Mouse (Mus musculus): ENCODE measurements at regions not wholly inside any gene's neighbourhood (a gene's known extent, or its start where the extent isn't known, plus 50 kb on each side); places are given as distances from the start of the nearest gene placed in this dataset.

GRCm38 (mm10) chr14:76307603-76308002, 107.2 kb upstream of the Tsc22d1 start:
- Histone ChIP-seq H3K36me3 (ENCODE audit: control insufficient read depth, insufficient read depth, low read length) (no peaks in the 10 kb centered on the region), H3K27me3 (replicated peaks; ENCODE audit: control insufficient read depth, insufficient read depth, low read length) (no peaks in the 10 kb centered on the region), H3K9ac (ENCODE audit: low read depth, low read length) (no peak overlapping the region), H3K27ac (ENCODE audit: low read depth, low read length) (no peak overlapping the region), H3K9me3 (ENCODE audit: control insufficient read depth, low read length) (no peaks in the 10 kb centered on the region), H3K4me1 (ENCODE audit: control insufficient read depth, insufficient read depth, low read depth, low read length) (peaks cover 5% of the 10 kb centered on the region; the same call in 1 of the 2 replicates), H3K4me3 (ENCODE audit: low read length) (no peak overlapping the region), H3K4me2 (ENCODE audit: low read length) (no peak overlapping the region)
- ATAC-seq, result no peak
- whole genome bisulfite sequencing, result 53% methylated on average over 2 of the region's 2 CpGs

- Histone ChIP-seq H3K4me2 (ENCODE audit: low read length) (peak overlapping the region; percentile 54), H3K27ac (ENCODE audit: low read depth, low read length) (peak overlapping the region; percentile 32; the same call in 1 of the 2 replicates), H3K9me3 (ENCODE audit: control insufficient read depth, low read length) (no peaks in the 10 kb centered on the region), H3K4me1 (ENCODE audit: control insufficient read depth, insufficient read depth, low read depth, low read length) (peaks cover 5% of the 10 kb centered on the region), H3K9ac (ENCODE audit: low read depth, low read length) (peak overlapping the region; percentile 42; the same call in 1 of the 2 replicates), H3K27me3 (replicated peaks; ENCODE audit: control insufficient read depth, insufficient read depth, low read length) (no peaks in the 10 kb centered on the region), H3K36me3 (ENCODE audit: control insufficient read depth, insufficient read depth, low read length) (no peaks in the 10 kb centered on the region), H3K4me3 (ENCODE audit: low read length) (peak overlapping the region; percentile 31)
- WGBS, result 19% methylated on average over 12 of the region's 12 CpGs
- no peak for ATAC-seq
These were observed 106.5 kb upstream of the Tsc22d1 start for GRCm38 (mm10) chr14:76308188-76308812.

- H3K36me3 ChIP-seq (ENCODE audit: control insufficient read depth, insufficient read depth, low read length), result no peaks in the 10 kb centered on the region
- no peak overlapping the region for H3K9ac ChIP-seq (ENCODE audit: low read depth, low read length)
- no peak overlapping the region for H3K4me2 ChIP-seq (ENCODE audit: low read length)
- no peaks in the 10 kb centered on the region for H3K9me3 ChIP-seq (ENCODE audit: control insufficient read depth, low read length)
- H3K27me3 ChIP-seq (replicated peaks; ENCODE audit: control insufficient read depth, insufficient read depth, low read length), result no peaks in the 10 kb centered on the region
- H3K4me3 ChIP-seq (ENCODE audit: low read length), result no peak overlapping the region
- ATAC-seq, result no peak
- H3K27ac ChIP-seq (ENCODE audit: low read depth, low read length), result no peak overlapping the region
- peaks cover 7% of the 10 kb centered on the region for H3K4me1 ChIP-seq (ENCODE audit: control insufficient read depth, insufficient read depth, low read depth, low read length)
- WGBS, result 81% methylated on average over 4 of the region's 4 CpGs
These were observed 105.2 kb upstream of the Tsc22d1 start for GRCm38 (mm10) chr14:76309606-76310005.

GRCm38 (mm10) chr14:76310278-76310677, 104.5 kb upstream of the Tsc22d1 start:
- Histone ChIP-seq H3K36me3 (ENCODE audit: control insufficient read depth, insufficient read depth, low read length) (no peaks in the 10 kb centered on the region), H3K9me3 (ENCODE audit: control insufficient read depth, low read length) (no peaks in the 10 kb centered on the region), H3K27ac (ENCODE audit: low read depth, low read length) (no peak overlapping the region), H3K27me3 (replicated peaks; ENCODE audit: control insufficient read depth, insufficient read depth, low read length) (no peaks in the 10 kb centered on the region), H3K4me1 (ENCODE audit: control insufficient read depth, insufficient read depth, low read depth, low read length) (peaks cover 7% of the 10 kb centered on the region), H3K4me3 (ENCODE audit: low read length) (no peak overlapping the region), H3K4me2 (ENCODE audit: low read length) (no peak overlapping the region), H3K9ac (ENCODE audit: low read depth, low read length) (no peak overlapping the region)
- ATAC-seq, result peak; percentile 88
- 41% methylated on average over 6 of the region's 6 CpGs for WGBS

- H3K9ac ChIP-seq (ENCODE audit: low read depth, low read length), result no peak overlapping the region
- peaks cover 3% of the 10 kb centered on the region for H3K4me1 ChIP-seq (ENCODE audit: control insufficient read depth, insufficient read depth, low read depth, low read length)
- H3K9me3 ChIP-seq (ENCODE audit: control insufficient read depth, low read length), result 0 out of 2 replicates have a peak, but pooled peaks cover 3% of the 10 kb centered on the region
- peak; percentile 63 for ATAC-seq
- H3K36me3 ChIP-seq (ENCODE audit: control insufficient read depth, insufficient read depth, low read length), result no peaks in the 10 kb centered on the region
- H3K4me3 ChIP-seq (ENCODE audit: low read length), result no peak overlapping the region
- 49% methylated on average over 14 of the region's 14 CpGs for WGBS
- no peak overlapping the region for H3K27ac ChIP-seq (ENCODE audit: low read depth, low read length)
- H3K27me3 ChIP-seq (replicated peaks; ENCODE audit: control insufficient read depth, insufficient read depth, low read length), result no peaks in the 10 kb centered on the region
- peak overlapping the region; percentile 0; the same call in 1 of the 2 replicates for H3K4me2 ChIP-seq (ENCODE audit: low read length)
These were observed 101.2 kb upstream of the Tsc22d1 start for GRCm38 (mm10) chr14:76313424-76314190.

- 0 out of 2 replicates have a peak, but pooled peaks cover 3% of the 10 kb centered on the region for H3K9me3 ChIP-seq (ENCODE audit: control insufficient read depth, low read length)
- 66% methylated on average over 5 of the region's 5 CpGs for WGBS
These were observed 96.3 kb upstream of the Tsc22d1 start for GRCm38 (mm10) chr14:76318438-76318837.

GRCm38 (mm10) chr14:76324246-76324645, 90.5 kb upstream of the Tsc22d1 start:
- WGBS, result 88% methylated on average over 1 of the region's 1 CpGs
- H3K9ac ChIP-seq (ENCODE audit: low read depth, low read length), result no peak overlapping the region
- H3K4me3 ChIP-seq (ENCODE audit: low read length), result no peak overlapping the region

More at GRCm38 (mm10) chr14:76318438-76318837, 96.3 kb upstream of the Tsc22d1 start:
- no peaks in the 10 kb centered on the region for H3K36me3 ChIP-seq (ENCODE audit: control insufficient read depth, insufficient read depth, low read length)
- no peak overlapping the region for H3K27ac ChIP-seq (ENCODE audit: low read depth, low read length)
- peaks cover 2% of the 10 kb centered on the region; the same call in 1 of the 2 replicates for H3K4me1 ChIP-seq (ENCODE audit: control insufficient read depth, insufficient read depth, low read depth, low read length)
- no peak for ATAC-seq
- no peaks in the 10 kb centered on the region for H3K27me3 ChIP-seq (replicated peaks; ENCODE audit: control insufficient read depth, insufficient read depth, low read length)
- no peak overlapping the region for H3K4me3 ChIP-seq (ENCODE audit: low read length)
- H3K9ac ChIP-seq (ENCODE audit: low read depth, low read length), result no peak overlapping the region
- H3K4me2 ChIP-seq (ENCODE audit: low read length), result no peak overlapping the region

GRCm38 (mm10) chr14:76329983-76330382, 84.8 kb upstream of the Tsc22d1 start:
- H3K4me1 ChIP-seq (ENCODE audit: control insufficient read depth, insufficient read depth, low read depth, low read length), result peaks cover 5% of the 10 kb centered on the region; the same call in 1 of the 2 replicates
- no peak overlapping the region for H3K27ac ChIP-seq (ENCODE audit: low read depth, low read length)
- no peak overlapping the region for H3K9ac ChIP-seq (ENCODE audit: low read depth, low read length)
- H3K36me3 ChIP-seq (ENCODE audit: control insufficient read depth, insufficient read depth, low read length), result no peaks in the 10 kb centered on the region
- H3K27me3 ChIP-seq (replicated peaks; ENCODE audit: control insufficient read depth, insufficient read depth, low read length), result no peaks in the 10 kb centered on the region
- H3K9me3 ChIP-seq (ENCODE audit: control insufficient read depth, low read length), result no peaks in the 10 kb centered on the region; the same call in 1 of the 2 replicates
- H3K4me2 ChIP-seq (ENCODE audit: low read length), result no peak overlapping the region
- no peak overlapping the region for H3K4me3 ChIP-seq (ENCODE audit: low read length)
- 83% methylated on average over 5 of the region's 5 CpGs for WGBS
- ATAC-seq, result no peak

More at GRCm38 (mm10) chr14:76324246-76324645, 90.5 kb upstream of the Tsc22d1 start:
- Histone ChIP-seq H3K9me3 (ENCODE audit: control insufficient read depth, low read length) (no peaks in the 10 kb centered on the region; the same call in 1 of the 2 replicates), H3K4me2 (ENCODE audit: low read length) (no peak overlapping the region), H3K36me3 (ENCODE audit: control insufficient read depth, insufficient read depth, low read length) (no peaks in the 10 kb centered on the region), H3K27ac (ENCODE audit: low read depth, low read length) (no peak overlapping the region), H3K27me3 (replicated peaks; ENCODE audit: control insufficient read depth, insufficient read depth, low read length) (no peaks in the 10 kb centered on the region), H3K4me1 (ENCODE audit: control insufficient read depth, insufficient read depth, low read depth, low read length) (no peaks in the 10 kb centered on the region)
- no peak for ATAC-seq

Data from hindbrain, embryonic 16.5 days (tissue).